Mouse (Mus musculus) embryonic facial prominence, embryonic 10.5 days (tissue): ENCODE results near the gene Adam15. TPM values are rescaled to one million over a fixed set of nuclear protein-coding genes. Genes with fewer than 3 reads are reported as not detected.
A peak's percentile ranks its signal among the peaks of the same experiment; 100 is the strongest.

Source experiments
- DNase-seq: peaks from one replicate; pipeline ENCODE4 v3.0.0-alpha.2; 2017; ENCODE audit warnings: low spot score
- H3K27ac ChIP-seq: fragments of 300-500 bp; sonication (generic); replicated peaks from 2 replicates; pipeline ENCODE4 v1.5.1; 2016; ENCODE audit warnings: mild to moderate bottlenecking
- H3K27me3 ChIP-seq: fragments of 300-500 bp; sonication (generic); replicated peaks from 2 replicates; pipeline ENCODE4 v1.6.1; 2016; ENCODE audit warnings: low read depth, mild to moderate bottlenecking; ENCODE audit not compliant: poor library complexity, severe bottlenecking
- H3K36me3 ChIP-seq: fragments of 300-500 bp; sonication (generic); replicated peaks from 2 replicates; pipeline ENCODE4 v1.6.1; 2016; ENCODE audit warnings: mild to moderate bottlenecking, moderate library complexity
- H3K4me1 ChIP-seq: fragments of 300-500 bp; sonication (generic); 2 replicates; pipeline ENCODE4 v1.6.1; 2016
- H3K4me3 ChIP-seq: fragments of 300-500 bp; sonication (generic); 2 replicates; pipeline ENCODE4 v1.5.1; 2016; ENCODE audit warnings: mild to moderate bottlenecking, moderate library complexity
- H3K9me3 ChIP-seq: fragments of 300-500 bp; sonication (generic); 2 replicates; pipeline ENCODE4 v1.6.1; 2016; ENCODE audit warnings: mild to moderate bottlenecking
- WGBS: fragments of 180-500 bp; shearing (Covaris S2); methylation state at CpG from one replicate; pipeline ENCODE4 v1.1.7; 2016; 5-methylcytosine and 5-hydroxymethylcytosine counted together
- polyA plus RNA-seq: library from polyadenylated mRNA; unstranded; fragments of >200 nt; fragmentation: Nextera tagmentation; extraction: Ambion mirVana; gene quantifications from 2 replicates; pipeline ENCODE4 v1.2.1, GENCODE M21; 2016

The Adam15 gene
- polyA plus RNA-seq: 30.5 and 34.2 TPM in 2 replicates

GRCm38 (mm10) chr3:89349869-89350501 lies at the start of gene Adam15:
Gene Adam15 (minus strand): TSS chr3:89349996.
- DNase-seq: peak; percentile 92
- WGBS: 1% methylated on average over 59 of the region's 59 CpGs
- H3K9me3 ChIP-seq: no peaks in the 10 kb centered on the region
- peaks cover 77% of the 10 kb centered on the region for H3K27me3 ChIP-seq
- peaks cover 21% of the 10 kb centered on the region for H3K36me3 ChIP-seq
- H3K27ac ChIP-seq: peak within 1 kb of the TSS; percentile 77
- peak within 1 kb of the TSS; percentile 77 for H3K4me3 ChIP-seq
- peaks cover 48% of the 10 kb centered on the region for H3K4me1 ChIP-seq

DNA sequence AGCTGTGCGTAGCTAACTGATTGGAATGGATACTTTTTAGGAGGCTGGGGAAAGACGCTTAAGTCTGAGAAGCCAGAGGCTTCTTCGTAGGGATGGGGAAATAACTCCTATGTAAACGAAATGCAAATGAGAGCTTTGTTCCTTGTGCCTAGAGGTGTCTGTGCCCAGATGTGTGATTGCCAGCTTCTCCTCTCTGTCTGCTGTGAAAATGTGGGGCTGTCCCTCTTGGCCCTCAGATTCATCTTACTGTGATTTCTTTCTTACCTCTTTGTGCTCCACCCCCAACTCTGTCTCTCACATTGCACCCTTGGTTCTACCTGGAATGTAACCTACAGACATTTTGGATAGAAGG lies 46.8 kb upstream of the Adam15 start:
- Histone ChIP-seq H3K9me3 (no peaks in the 10 kb centered on the region), H3K27me3 (peaks cover 29% of the 10 kb centered on the region), H3K27ac (peak overlapping the region; percentile 83), H3K4me3 (peak overlapping the region; percentile 74), H3K36me3 (peaks cover 6% of the 10 kb centered on the region), H3K4me1 (peaks cover 53% of the 10 kb centered on the region)
- DNase-seq: no peak
- 2% methylated on average over 4 of the region's 4 CpGs for WGBS

GRCm38 (mm10) chr3:89395806-89396653 lies 46.2 kb upstream of the Adam15 start:
- peak; percentile 83 for DNase-seq
- Histone ChIP-seq H3K4me1 (peaks cover 59% of the 10 kb centered on the region), H3K9me3 (no peaks in the 10 kb centered on the region), H3K27me3 (peaks cover 35% of the 10 kb centered on the region), H3K4me3 (peak overlapping the region; percentile 74), H3K36me3 (peaks cover 4% of the 10 kb centered on the region), H3K27ac (peak overlapping the region; percentile 83)
- WGBS: under 1% methylated on average over 44 of the region's 44 CpGs

GRCm38 (mm10) chr3:89395419-89395805 lies 45.6 kb upstream of the Adam15 start:
- no peak for DNase-seq
- H3K36me3 ChIP-seq: peaks cover 3% of the 10 kb centered on the region; the same call in 1 of the 2 replicates

DNA sequence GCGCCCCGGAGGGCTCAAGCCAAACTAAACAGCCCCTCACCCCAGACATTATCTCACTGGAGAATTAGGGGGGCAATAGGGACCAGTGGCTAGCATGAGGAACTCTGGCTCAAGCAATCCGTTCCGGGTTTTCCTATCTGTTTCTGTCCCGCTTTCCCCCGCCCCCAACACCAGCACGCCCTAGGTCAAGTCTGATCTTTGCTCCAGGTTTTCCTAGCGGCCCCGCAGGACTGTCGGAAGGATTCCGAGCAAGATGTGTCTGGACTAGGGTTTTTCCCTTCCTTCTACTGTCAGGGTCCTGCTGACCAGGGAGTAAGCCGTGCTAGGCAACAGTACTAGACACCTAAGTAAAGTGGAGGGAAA lies 45.1 kb upstream of the Adam15 start:
- Histone ChIP-seq H3K27me3 (peaks cover 47% of the 10 kb centered on the region), H3K9me3 (no peaks in the 10 kb centered on the region), H3K4me3 (peak overlapping the region; percentile 74), H3K27ac (peak overlapping the region; percentile 86), H3K36me3 (no peaks in the 10 kb centered on the region), H3K4me1 (peaks cover 71% of the 10 kb centered on the region)
- DNase-seq: peak; percentile 91
- under 1% methylated on average over 12 of the region's 12 CpGs for WGBS

More at GRCm38 (mm10) chr3:89395419-89395805, 45.6 kb upstream of the Adam15 start:
- no peaks in the 10 kb centered on the region for H3K9me3 ChIP-seq
- peaks cover 41% of the 10 kb centered on the region for H3K27me3 ChIP-seq
- H3K4me3 ChIP-seq: peak overlapping the region; percentile 74
- under 1% methylated on average over 10 of the region's 10 CpGs for WGBS
- peaks cover 66% of the 10 kb centered on the region for H3K4me1 ChIP-seq
- peak overlapping the region; percentile 86 for H3K27ac ChIP-seq

- Histone ChIP-seq H3K9me3 (no peaks in the 10 kb centered on the region), H3K4me1 (peaks cover 72% of the 10 kb centered on the region), H3K27me3 (peaks cover 53% of the 10 kb centered on the region), H3K4me3 (peak within 1 kb of the TSS; percentile 74), H3K36me3 (no peaks in the 10 kb centered on the region), H3K27ac (peak within 1 kb of the TSS; percentile 86)
- under 1% methylated on average over 42 of the region's 42 CpGs for WGBS
- DNase-seq: peak; percentile 77
These were observed 44.5 kb upstream of the Adam15 start, which contains the start of gene Zbtb7b for GRCm38 (mm10) chr3:89394006-89394893. Gene Zbtb7b (minus strand): TSS chr3:89394776.

DNA sequence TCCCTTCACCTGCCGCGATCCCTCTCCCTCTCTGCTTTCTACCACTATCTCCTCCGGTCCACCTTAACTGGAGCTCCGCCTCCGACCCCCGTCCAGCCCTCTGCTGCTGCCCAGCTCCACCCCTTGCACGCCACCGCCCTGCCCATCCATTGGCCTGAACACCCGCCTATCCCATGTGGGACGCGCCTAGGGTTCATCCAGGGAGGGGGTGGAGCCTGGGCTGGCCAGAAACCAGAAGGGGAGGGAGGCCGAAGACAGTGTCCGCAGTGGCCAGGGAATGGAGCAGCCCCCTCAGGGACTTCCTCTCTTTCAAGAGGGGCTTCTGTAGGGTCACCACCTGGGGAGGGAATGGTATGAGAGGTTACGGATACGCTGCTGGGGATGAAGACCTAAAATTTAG lies 43.8 kb upstream of the Adam15 start:
- Histone ChIP-seq H3K4me1 (peaks cover 79% of the 10 kb centered on the region), H3K27ac (peak overlapping the region; percentile 86), H3K36me3 (no peaks in the 10 kb centered on the region), H3K27me3 (peaks cover 53% of the 10 kb centered on the region), H3K9me3 (no peaks in the 10 kb centered on the region), H3K4me3 (peak overlapping the region; percentile 74)
- under 1% methylated on average over 15 of the region's 15 CpGs for WGBS
- peak; percentile 98 for DNase-seq

DNA sequence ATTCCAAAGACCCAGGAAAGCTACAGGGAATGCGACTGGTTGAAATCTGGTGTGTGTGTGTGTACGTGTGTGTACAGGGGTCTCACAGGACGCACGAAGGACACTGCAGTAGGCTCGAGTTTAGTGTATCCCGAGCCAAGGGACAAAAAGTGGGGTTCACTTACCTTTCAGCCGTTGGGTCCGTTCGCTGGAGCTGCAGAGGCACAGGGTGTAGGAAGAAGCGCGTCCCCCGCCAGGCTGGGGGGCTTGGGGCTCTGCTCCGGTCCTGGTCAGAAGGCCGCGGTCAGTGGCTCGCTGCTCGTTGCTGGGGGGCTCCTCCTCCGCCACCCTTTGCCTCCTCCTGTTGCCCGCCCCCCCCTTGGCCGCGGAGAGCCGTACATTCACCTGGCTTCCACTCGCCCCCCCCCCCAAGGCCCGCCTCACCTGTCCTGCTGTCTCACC lies 43.1 kb upstream of the Adam15 start:
- H3K4me1 ChIP-seq: peaks cover 85% of the 10 kb centered on the region
- peaks cover 53% of the 10 kb centered on the region for H3K27me3 ChIP-seq
- H3K4me3 ChIP-seq: peak overlapping the region; percentile 74
- no peaks in the 10 kb centered on the region for H3K9me3 ChIP-seq
- H3K27ac ChIP-seq: peak overlapping the region; percentile 86
- H3K36me3 ChIP-seq: no peaks in the 10 kb centered on the region
- WGBS: 1% methylated on average over 21 of the region's 24 CpGs
- peak; percentile 42 for DNase-seq

DNA sequence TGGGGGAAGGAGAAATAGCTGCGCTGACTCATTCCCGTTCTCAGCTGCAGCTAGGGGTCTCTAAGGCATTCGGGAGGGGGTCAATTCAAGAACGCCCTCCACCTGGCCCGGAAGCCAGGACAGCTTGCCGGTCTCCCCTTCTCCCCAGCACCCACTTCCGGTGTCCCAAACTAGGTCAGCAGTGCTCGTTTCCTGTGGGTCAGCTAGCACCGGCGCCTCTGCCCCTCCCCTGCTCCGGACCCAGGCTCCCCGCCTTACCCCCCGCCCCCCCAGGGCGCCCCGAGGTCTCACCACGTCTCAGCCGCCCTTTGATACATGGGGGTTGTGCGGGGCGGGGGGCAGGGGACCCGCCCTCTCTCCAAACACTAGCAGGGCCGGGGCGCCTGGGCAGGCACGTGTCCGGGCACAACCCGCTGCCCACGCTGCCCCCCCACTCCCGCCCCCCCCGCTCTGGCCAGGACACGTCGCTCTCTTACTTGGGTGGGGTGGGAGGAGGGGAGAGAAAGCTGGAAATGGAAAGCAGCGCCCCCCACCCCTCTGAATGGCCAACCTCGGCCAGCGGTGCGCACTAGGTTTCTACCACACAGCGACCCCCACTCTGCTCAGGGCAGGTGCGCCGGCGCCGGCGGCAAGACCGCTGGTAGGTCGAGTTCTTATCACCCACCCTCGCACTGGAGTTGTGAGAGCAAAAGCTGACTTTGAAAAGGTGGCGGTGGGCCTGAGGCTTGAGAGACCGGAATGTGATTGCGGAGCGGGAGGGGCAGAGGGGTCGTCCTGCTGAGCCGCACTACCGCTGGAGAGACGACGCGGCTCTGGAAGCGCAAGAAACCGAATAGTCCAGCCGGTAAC lies 42.1 kb upstream of the Adam15 start:
- under 1% methylated on average over 56 of the region's 56 CpGs for WGBS
- H3K27ac ChIP-seq: peak overlapping the region; percentile 86
- H3K4me3 ChIP-seq: peak overlapping the region; percentile 74
- no peaks in the 10 kb centered on the region for H3K36me3 ChIP-seq
- H3K4me1 ChIP-seq: peaks cover 94% of the 10 kb centered on the region
- peak; percentile 58 for DNase-seq
- peaks cover 62% of the 10 kb centered on the region for H3K27me3 ChIP-seq
- no peaks in the 10 kb centered on the region for H3K9me3 ChIP-seq

GRCm38 (mm10) chr3:89390699-89391662 lies 41.2 kb upstream of the Adam15 start:
- peak overlapping the region; percentile 86 for H3K27ac ChIP-seq
- H3K9me3 ChIP-seq: no peaks in the 10 kb centered on the region
- H3K36me3 ChIP-seq: no peaks in the 10 kb centered on the region
- peaks cover 69% of the 10 kb centered on the region for H3K27me3 ChIP-seq
- H3K4me1 ChIP-seq: peaks cover 93% of the 10 kb centered on the region
- 11% methylated on average over 19 of the region's 19 CpGs for WGBS
- no peak for DNase-seq
- H3K4me3 ChIP-seq: peak overlapping the region; percentile 74
